Mouse (Mus musculus): ENCODE data around the gene Ccdc148.

Ccdc148 gene

GRCm38 (mm10) chr2:58783526-58783925 is 377.0 kb downstream of the Ccdc148 start:
- DNase-seq (ENCODE audit: low spot score in 2 of 2): no peak

- DNase-seq (ENCODE audit: low spot score in 2 of 2): no peak
These were observed 381.4 kb downstream of the Ccdc148 start for GRCm38 (mm10) chr2:58778986-58779495.

- no peak for DNase-seq (ENCODE audit: low spot score in 2 of 2)
These were observed 386.6 kb downstream of the Ccdc148 start for GRCm38 (mm10) chr2:58773833-58774232.

All from spleen, postnatal 10 days (tissue).